Mouse (Mus musculus) c-Kit-negative CD71-positive TER-119-positive erythroid progenitor cells, embryonic 14.5 days (primary cell): Measurements from ENCODE around the gene Cdc42bpa.

Experiments
- DNase-seq: peaks from one replicate; pipeline ENCODE4 v3.0.0-alpha.2; 2013; ENCODE audit warnings: low read depth, low spot score

Gene Cdc42bpa

GRCm38 (mm10) chr1:180166533-180166932 is 206.3 kb downstream of the Cdc42bpa start:
- DNase-seq, result no peak

GRCm38 (mm10) chr1:180168294-180168693 is 208.0 kb downstream of the Cdc42bpa start:
- no peak for DNase-seq

GRCm38 (mm10) chr1:180169161-180169560 is 208.9 kb downstream of the Cdc42bpa start:
- DNase-seq, result no peak

GRCm38 (mm10) chr1:180170071-180170470 is 209.8 kb downstream of the Cdc42bpa start:
- DNase-seq, result no peak

GRCm38 (mm10) chr1:180171883-180172282 is 211.6 kb downstream of the Cdc42bpa start:
- no peak for DNase-seq

- no peak for DNase-seq
Observed at GRCm38 (mm10) chr1:180172600-180172999, 212.3 kb downstream of the Cdc42bpa start.

- no peak for DNase-seq
Observed at GRCm38 (mm10) chr1:180173017-180173416, 212.7 kb downstream of the Cdc42bpa start.

GRCm38 (mm10) chr1:180174718-180175117 is 214.4 kb downstream of the Cdc42bpa start:
- no peak for DNase-seq

- peak; percentile 30 for DNase-seq
Observed at GRCm38 (mm10) chr1:180175167-180175566, 214.9 kb downstream of the Cdc42bpa start.

- no peak for DNase-seq
Observed at GRCm38 (mm10) chr1:180175635-180176034, 215.4 kb downstream of the Cdc42bpa start.

- DNase-seq, result no peak
Observed at GRCm38 (mm10) chr1:180176784-180177183, 216.5 kb downstream of the Cdc42bpa start.

GRCm38 (mm10) chr1:180178340-180178739 is 218.1 kb downstream of the Cdc42bpa start:
- no peak for DNase-seq

- no peak for DNase-seq
Observed at GRCm38 (mm10) chr1:180179100-180179499, 218.8 kb downstream of the Cdc42bpa start.

- no peak for DNase-seq
Observed at GRCm38 (mm10) chr1:180179840-180180239, 219.6 kb downstream of the Cdc42bpa start.

- no peak for DNase-seq
Observed at GRCm38 (mm10) chr1:180181304-180181965, 221.2 kb downstream of the Cdc42bpa start.

GRCm38 (mm10) chr1:180181966-180182319 is 221.7 kb downstream of the Cdc42bpa start:
- no peak for DNase-seq

GRCm38 (mm10) chr1:180182731-180183130 is 222.5 kb downstream of the Cdc42bpa start:
- no peak for DNase-seq

- no peak for DNase-seq
Observed at GRCm38 (mm10) chr1:180183525-180184159, 223.4 kb downstream of the Cdc42bpa start.

- no peak for DNase-seq
Observed at GRCm38 (mm10) chr1:180184768-180185167, 224.5 kb downstream of the Cdc42bpa start.

- no peak for DNase-seq
Observed at GRCm38 (mm10) chr1:180185877-180186276, 225.6 kb downstream of the Cdc42bpa start.

GRCm38 (mm10) chr1:180186371-180186770 is 226.1 kb downstream of the Cdc42bpa start:
- DNase-seq, result no peak

- DNase-seq, result no peak
Observed at GRCm38 (mm10) chr1:180188951-180189350, 228.7 kb downstream of the Cdc42bpa start.

- DNase-seq, result no peak
Observed at GRCm38 (mm10) chr1:180191112-180191511, 230.8 kb downstream of the Cdc42bpa start.
